Mouse (Mus musculus): ENCODE measurements at regions not wholly inside any gene's neighbourhood (a gene's known extent, or its start where the extent isn't known, plus 50 kb on each side); places are given as distances from the start of the nearest gene placed in this dataset.

DNA sequence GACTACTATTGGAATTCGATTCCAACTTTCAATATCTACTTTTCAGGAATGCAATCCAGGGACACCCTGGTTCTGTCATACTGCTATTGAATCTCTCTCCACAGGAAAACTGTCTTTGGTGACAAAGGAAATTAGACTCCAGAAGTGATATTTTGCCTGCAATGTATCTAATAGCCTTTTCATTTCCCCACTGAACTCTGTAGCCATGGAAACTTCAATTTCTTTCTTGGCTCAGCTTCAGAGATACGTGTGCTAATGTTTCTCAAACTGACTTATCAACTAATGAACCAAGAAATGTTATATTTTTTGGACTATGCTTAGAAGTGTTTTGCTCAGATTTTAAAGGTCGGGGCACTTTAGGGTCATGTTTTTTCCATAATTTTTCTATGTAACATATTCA is 279.1 kb downstream of the Bckdhb start:
- TF ChIP-seq CTCF (IDR thresholded peaks at IDR 0.05; ENCODE audit: low read depth) (no peak), EP300 (IDR thresholded peaks at IDR 0.05; ENCODE audit: low read depth) (no peak)

Measured in heart, postnatal 0 days (tissue).